Mouse (Mus musculus): ENCODE measurements around the gene Ppp1r2. TPM values are rescaled to one million over a fixed set of nuclear protein-coding genes. Genes with fewer than 3 reads are reported as not detected.

Gene Ppp1r2
- total RNA-seq, 1 experiment from 2014 or later = 70.9 TPM

DNA sequence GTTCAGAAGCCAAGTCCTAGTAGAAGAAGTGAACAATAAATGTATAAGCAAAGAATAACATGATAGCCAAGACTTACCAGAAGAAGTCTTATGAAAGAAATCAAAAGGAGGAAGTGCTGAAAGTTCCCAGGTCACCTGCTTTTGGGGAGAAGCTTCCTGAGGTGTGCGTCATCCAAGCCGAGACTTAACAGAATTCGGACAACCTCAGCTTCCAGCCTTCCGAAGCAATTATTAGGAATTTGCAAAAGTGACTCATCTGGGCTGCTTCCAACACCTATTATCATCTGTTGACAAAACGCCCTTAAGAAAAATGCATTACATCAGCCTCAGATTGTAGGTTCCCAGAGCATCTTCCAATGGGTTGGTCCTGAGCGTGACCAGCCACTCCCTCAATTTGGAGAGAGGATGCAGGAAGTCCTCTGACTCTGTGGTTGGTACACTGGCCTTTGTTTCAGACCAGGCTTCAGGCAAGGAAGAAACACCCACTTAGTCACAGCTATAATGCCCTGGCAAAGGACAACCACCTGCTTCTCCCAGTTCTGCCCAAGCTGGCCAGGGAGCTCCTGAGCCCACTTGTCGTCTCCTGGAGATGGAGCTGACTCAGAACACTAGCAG lies 15.8 kb upstream of the Ppp1r2 start:
- DNase-seq = no peak

DNA sequence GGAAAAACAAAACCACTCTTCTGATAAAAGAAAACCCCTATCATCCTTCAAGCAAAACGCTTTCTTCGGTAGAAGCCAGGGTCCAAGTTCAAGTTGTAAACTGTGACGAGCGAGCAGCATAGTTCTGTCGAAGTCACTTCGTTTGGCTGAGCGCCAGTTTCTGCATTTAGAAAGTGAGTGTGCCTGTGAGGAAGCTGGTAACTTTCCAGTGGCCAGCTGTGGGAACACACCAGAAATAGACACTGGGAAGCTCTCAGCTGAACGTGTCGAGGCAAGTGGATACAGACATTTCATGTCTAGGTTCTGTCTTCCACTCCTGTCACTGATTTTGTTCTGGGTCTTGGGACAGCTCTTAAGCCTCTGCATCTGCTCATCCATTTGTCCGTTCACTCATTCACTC lies 15.2 kb upstream of the Ppp1r2 start:
- peak; percentile 82 for DNase-seq

DNA sequence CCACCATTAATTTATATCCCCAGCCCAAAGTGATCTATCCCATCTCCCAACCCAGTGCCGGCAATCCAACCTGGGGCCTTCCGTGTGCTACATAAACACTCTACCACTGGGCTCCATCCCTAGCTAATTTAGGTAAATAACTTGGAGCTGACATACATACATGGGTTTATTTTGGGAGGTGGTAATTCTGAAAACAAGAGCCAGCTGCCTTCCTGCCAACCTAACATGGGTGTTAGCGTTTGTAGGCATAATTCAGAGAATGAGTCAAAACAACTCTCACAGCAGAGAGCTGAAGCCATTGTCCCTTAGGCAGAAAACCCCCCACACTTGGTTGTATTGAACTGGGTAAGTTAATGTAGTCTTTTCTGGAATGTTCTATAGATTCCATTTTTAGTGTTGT lies 12.6 kb upstream of the Ppp1r2 start:
- no peak for DNase-seq

DNA sequence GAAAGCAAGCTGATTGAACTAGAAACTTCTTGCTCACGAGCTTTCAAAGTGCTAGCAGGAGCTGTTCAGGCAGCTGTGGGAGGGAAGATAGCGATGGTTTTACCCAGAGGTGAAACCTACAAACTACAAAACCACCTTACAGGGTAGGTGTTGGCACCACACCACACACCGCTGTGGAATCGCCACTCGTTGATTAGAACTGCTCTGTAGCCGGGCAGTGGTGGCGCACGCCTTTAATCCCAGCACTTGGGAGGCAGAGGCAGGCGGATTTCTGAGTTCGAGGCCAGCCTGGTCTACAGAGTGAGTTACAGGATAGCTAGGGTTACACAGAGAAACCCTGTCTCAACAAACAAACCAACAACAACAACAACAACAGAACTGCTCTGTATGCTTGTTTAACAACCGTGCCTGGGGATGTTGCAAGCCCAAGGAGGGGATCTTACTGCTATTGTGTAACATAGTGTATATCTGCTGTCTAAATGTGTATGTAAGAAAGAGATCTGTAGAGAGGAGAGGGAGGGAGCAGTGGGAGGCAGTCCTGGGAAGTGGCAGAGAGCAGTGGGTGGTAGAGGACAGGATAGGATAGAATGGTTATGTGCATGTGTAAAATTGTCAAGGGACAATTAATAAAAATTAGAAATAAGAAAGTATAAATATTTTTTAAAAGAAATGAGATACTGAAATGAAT lies 11.9 kb upstream of the Ppp1r2 start:
- no peak for DNase-seq

DNA sequence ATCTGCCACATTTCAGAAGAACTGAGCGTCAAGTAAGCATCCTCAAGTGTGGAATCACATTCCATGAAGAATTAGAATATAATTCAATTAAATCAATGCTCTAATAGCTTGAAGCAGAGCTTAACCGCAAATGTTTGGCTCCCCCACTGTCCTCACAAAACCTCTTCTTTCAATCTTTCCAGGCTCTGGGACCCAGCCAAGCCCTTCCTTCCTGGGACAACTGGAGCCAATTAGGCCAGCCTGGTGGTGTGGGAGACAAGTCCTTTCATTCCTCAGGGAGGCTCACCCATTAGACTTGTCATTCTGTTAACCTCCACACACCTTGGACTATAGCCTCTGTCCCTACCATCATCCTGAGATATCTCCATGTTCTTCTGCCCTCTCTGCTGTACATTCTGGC lies 6.9 kb upstream of the Ppp1r2 start:
- DNase-seq = peak; percentile 17

DNA sequence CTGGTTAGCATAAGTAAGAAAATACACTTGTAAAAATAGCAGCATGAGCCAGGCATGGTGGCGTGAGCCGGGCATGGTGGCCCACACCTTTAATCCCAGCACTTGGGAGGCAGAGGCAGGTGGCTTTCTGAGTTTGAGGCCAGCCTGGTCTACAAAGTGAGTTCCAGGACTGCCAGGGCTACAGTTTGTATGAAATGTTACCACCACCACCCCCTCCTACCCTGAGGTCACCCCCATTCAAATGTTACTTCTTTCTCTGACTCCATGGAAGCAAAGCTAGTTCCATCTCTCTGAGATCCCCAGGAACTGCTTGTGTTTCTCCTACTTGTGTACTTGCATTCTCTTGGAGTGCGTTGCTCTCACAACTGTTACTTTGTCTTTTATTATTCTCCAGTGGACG lies 5.1 kb upstream of the Ppp1r2 start:
- no peak for DNase-seq

DNA sequence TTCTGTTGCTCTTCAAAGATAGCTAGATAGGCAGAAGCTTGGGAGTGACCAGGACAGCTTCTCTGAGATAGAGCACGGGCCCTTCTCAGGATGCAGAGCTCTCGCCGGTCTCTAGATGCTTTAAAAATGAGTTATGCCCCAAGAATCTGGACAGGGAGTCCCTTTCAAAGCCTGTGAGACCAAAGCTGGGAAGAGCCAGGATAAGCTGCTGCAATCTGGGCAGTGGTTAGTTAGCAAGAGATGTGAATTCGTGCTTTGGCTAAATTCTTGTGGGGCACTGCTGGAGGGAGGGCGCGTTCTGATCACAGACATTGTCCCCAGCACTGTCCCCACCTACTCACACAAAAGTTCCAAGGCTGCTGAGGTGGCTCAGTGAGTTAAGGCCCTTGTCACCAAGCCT lies 3.5 kb upstream of the Ppp1r2 start:
- no peak for DNase-seq

DNA sequence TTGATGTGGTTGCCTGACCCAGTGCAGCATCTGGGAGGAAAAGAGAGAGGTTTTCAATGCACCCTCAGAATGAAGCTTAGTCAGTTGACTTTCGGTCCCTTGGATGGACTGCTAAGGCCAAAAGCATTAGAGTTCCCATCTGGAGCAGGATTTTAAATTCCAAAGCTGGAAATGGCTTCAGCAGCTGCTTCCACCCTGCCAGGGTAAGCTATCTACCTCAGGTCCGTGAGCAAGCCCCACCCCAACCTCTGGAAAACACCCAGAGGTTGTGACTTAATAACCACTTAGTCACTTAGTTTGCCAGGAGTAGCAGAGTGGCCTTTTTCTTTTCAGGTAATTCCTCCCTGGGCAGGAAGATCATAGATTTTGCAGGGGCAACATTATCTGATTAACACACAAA lies 3.0 kb upstream of the Ppp1r2 start:
- DNase-seq = no peak

DNA sequence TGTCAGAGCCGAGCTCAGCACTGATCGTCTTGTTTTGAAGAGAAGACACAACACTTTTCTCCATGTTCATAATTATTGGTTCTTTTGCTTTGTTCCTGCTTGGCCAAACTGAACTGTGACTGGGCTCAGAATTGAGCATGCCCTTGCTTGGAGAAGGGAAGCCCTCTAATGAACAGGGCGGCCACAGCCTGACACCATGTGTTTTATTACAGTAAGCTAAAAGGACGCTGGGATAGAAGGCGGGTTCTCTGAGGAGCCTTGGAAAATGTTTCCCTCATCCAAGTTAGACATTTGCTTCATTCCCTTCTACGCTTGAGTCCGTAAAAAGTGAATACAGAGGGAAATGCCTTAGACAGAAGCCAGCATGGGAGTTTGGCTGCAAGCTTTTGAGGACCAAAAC lies 1.9 kb upstream of the Ppp1r2 start:
- DNase-seq = no peak

DNA sequence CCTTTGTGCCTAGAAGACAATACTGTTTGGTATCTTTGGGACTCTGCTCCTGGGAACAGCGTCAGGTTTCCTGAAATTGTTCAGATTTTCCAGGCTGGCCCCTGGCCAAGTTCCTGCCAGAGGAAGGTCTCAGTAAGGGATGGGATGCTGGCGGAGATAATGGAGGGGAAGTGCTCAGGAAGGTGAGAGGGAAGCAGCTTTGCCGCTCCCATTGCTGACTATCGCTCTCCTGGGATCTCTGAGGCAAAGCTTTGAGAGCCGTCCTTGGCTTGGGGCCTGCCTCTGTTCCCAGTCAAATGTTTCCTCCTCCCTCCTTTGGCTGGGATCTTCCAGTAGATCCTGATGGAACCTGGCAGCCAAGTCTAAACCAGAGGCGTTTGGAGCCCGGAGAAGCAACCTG lies 1.5 kb upstream of the Ppp1r2 start:
- peak; percentile 76 for DNase-seq

DNA sequence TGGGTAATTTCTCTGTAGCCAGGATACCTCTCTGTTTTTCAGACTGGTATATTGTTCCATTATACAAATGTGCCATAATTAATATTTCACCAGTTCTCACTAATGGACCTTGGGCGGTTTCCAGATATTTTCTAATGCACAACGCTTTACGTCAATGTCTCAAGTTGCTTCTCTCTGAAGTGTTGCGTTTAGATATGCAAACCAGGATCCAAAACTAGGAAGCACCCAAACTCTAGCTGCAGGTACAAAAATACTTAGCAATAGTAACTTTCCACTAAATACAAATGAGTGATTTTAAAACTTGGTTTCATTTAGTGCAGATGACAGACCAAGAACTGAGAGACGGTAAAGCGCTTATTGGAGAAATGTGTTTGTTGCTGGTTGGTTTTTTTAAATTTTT lies 993 bp downstream of the Ppp1r2 start:
- no peak for DNase-seq

DNA sequence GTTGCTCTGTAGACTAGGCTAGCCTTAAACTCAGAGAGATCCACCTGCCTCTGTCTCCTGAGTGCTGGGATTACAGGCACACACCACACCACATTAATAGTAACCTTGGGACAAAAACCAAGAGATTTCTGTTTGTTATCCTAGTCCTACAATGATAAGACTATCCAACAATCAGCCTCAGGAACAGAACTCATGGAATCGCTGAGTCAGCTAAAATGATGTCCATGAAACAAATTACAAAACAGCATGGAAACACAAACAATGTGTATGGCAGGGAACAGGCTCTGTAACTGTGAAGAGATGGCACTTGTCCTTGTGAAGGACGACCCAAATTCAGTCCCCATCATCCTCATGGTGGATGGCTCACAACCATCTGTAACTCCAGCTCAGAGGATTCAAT lies 8.4 kb downstream of the Ppp1r2 start:
- no peak for DNase-seq

DNA sequence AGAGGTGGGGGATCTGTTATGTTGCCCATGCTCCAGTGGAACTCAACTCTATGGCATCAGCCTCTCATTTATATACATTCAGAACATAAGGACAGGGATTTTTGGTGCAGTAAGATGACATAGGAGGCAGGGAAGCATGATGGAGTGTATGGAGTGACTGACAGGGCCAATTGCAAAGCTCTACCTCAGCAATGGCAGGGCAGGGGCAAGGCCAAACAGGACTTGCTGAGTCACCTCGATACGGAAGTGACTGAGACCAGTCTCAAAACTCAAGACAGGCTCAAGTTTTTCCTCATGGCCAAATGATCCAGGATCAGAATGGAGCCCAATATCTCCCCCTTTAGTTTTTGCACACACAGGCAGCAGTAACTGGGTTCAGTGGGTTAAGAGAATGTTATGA lies 18.9 kb downstream of the Ppp1r2 start:
- no peak for DNase-seq

DNA sequence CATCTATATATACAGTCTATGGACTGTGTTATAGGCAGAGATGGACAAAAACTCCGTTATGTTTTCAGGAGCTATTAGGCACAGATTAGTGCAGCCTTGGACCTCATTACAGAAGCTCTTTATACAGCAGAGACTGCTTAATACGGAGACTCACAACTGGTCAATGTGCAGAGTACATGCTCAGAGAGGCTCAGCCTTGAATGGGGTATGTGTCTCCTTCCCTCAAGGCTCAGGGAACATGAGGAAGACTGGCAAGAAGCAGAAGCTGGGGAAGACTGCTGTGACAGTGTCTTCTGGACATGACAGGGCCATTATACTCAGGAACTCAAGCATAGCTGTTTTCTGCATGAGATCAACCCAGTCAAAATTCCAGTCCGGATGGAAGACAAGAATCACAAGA lies 19.4 kb downstream of the Ppp1r2 start:
- no peak for DNase-seq

DNA sequence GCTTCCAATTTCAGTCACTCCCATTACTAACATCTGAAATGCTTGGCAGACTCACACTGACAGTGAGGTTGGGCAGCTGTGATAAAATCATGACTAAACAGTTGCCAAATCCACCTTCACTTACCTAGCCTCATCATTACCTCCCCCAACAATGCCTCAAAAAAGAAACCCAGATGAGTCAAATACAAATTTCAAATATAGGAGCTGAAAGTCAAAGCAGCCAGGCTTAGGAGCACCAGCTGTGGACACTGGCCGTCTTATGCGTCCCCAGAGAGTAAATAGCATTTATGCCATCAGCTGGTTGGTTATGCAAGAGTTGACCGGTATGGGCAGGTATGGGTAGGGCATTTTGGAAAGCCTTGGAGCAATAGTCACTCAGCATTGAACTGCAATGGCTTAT lies 25.7 kb downstream of the Ppp1r2 start:
- DNase-seq = no peak

DNA sequence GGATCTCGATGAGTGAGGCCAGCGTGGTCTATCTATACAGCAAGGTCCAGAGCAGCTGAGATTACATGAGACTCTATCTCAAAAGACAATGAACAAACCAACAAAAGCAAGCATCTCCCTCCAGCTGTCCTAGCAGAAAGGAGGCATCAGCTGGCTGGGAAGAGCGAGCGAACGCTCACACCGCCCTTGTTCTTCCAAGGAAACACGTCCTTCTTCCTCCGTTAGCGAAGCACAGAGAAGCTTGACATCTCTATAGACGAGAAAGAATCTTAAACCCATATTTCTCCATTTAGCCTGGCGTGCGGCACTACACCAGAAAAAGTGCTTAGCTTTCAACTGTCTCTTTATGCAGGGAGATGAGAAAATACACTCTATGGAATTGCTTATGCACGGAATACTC lies 26.4 kb downstream of the Ppp1r2 start:
- no peak for DNase-seq

DNA sequence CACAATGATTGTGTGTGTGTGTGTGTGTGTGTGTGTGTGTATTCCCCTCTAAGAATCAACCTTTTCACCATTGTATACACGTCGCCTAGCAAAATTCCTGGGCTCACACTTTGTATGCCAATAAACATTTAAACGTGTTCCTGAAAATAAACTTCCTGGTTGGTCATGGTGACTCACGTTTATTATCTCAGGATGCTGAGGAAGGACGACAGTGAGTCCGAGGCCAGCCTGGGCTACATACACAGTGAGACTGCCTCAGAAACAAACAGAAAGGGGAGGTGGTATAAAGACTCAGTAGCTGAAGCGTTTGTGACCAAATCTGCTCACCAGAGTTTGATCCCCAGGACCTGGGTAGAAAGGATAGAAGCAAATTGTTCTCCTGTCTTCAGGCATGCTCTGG lies 27.6 kb downstream of the Ppp1r2 start:
- DNase-seq = no peak

DNA sequence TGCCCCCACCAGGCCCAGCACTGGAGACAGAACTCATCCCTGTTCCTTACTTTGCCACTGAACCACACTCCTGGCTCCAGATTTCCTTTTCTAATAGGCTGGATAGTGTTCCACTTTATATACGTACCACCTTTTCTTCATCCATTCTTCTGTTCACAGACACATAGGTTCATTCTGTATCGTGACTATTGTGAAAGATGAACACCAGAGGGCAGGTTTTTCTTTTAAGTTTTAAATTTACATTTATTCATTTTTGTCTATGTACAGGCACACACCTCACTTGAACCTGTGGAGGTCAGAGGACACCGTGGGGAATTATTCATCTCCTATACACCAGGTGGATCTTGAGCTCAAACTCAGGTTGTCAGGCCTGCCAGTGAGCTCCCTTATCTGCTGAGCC lies 31.0 kb downstream of the Ppp1r2 start:
- DNase-seq = no peak

DNA sequence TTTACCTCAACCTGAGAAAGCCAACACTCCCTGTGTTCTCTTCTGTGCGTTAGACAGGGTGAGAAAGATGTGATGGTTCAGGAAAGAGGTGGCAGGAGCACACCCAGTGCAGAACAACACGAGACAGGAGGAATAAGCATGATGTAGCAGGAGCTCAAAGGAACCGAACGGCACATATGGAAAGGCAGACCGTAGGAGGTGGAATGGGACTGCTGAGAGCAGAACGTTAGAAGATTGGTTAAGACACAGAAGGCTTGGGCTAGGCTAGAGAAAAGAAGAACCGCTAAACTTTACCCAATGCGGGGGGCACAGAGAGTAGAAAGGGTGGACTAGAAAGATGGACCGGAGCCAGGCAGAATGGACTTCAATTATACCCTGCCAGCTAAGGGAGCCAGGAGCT lies 33.6 kb downstream of the Ppp1r2 start:
- DNase-seq = no peak

DNA sequence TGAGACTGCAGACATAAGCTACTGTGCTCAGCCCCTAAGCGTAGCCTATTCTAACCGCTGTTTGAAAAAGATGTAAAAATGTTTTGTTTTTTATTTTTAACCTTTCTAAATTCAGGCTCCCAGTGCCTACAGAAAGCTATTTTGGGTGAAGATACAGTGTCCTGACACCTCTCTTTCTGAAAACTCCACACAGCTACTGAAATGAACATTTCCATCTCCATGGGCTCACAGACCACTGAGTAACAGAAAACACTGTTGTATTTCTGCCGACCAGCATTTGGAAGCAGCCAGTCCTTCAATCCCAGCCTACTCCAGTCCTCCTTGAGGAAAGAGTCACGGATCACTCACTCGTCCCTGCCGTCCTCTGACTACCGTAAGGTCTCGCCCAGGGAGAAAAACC lies 34.5 kb downstream of the Ppp1r2 start:
- no peak for DNase-seq

DNA sequence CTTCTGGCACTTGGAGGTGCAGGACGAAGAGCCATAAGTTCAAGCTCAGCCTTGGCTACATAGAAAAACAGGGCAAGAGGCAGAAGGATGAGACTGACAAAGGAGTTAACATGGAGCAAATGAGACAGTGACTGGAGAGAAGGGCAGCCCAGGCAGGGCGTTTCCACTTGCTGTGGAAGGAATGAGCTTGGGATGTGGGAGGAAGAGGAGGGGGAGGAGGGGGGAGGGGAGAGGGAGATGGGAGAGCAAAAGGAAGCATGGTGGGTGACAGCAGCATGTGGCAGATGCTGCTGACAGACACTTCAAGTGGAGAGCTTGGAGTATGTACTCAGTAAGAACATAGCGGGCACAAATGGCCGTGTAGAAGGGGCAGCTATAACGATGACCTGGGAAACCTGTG lies 36.8 kb downstream of the Ppp1r2 start:
- DNase-seq = no peak

DNA sequence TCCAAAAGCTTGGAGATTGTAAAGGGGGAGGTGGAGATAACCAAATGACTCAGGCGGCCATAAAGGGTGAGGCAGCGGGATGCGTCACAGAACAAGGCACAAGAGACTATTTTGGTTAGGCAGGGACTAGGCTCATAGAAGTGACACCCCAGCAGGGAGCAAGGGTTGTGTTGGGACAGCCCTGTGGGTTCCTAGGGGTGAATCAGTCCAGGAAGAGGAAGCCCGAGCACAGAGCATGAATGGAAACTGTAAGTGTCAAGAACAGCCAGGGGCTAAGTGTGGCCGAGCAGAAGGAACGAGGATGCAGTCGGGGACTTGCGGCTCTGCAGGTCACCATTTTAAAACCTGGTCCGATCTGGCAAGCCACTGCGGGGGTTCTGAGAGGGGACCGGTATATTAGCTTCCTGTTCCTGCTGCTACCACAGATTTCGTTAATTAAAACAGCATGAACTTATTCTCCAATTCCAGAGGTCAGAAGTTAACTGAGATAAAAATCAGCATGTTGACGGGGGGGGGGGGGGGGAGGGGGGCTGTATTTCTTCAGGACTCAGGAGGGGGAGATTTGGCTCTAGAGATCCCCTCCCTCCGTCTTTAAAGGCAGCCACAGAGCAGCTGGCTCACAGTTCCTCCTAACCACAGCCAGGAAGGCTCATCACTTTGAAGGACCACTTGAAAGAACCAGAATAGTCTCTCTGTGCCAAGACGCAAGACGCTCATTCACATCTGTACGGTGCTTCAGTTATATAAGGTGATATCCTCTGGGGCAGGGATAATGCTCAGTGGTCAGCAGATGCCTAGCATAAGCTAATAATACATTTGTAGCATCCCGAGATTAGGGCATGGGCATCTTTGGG lies 39.4 kb downstream of the Ppp1r2 start:
- DNase-seq = peak; percentile 35

DNA sequence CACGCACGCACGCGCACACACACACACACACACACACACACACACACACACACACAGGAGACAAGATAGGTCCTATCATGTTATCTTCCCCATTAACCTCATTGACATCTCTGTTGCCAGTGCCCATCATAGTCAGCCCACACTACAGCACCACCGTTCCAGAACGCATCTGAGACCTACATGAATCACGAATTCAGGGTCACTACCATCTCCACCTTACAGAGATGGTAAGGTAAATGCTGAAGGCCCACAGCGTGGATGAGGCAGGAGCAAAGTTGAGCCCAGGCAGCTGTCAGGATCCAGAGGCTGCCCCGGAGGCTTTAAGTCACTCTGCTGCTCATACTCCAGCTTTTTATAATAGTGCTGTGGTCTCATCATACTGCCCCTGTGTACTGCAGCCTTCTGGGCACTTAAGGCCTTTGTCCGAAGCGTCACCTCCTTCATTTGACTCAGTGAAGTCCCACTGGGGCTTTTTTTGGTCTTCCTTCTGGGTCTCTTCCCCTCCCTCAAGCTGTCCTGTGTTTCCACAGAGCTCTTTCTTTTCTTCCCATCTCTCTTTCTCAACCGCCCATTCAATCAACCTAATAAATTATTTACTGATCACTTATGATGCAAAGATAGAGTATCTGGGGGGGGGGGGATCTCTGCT lies 40.1 kb downstream of the Ppp1r2 start:
- DNase-seq = no peak

Measured in adrenal gland, postnatal 25 days (tissue).